Mouse (Mus musculus): ENCODE results near the gene Otud7b.

Gene Otud7b

DNA sequence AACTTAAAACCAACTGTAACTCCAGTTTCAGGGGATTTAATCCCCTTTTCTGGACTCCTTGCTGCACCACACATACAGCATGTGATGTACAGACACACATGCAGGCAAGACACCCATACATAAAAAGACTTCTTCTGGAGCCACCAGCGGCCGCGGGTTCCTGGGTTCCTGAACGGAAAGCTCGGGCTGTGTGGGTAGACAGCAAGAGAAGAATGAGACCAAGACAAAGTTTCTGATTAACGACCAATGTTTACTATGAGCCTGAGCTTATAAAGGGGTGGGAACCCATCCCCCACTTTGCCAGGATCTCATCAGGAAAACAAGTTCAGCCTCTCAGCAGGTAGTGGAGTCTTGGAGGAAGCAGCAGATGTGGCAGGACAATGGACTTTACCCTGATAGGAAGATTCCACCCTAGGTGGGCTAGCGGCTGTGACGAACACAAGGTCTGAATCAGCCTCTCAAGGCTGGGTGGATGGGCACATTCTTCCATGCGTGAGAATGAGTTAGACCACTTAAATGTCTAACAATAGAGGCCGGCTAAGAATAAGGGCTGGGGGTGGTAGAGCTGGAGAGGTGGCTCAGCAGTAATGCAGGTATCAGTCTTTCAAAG, 20.1 kb upstream of the Otud7b start:
- no peak for DNase-seq (ENCODE audit: low spot score)

DNA sequence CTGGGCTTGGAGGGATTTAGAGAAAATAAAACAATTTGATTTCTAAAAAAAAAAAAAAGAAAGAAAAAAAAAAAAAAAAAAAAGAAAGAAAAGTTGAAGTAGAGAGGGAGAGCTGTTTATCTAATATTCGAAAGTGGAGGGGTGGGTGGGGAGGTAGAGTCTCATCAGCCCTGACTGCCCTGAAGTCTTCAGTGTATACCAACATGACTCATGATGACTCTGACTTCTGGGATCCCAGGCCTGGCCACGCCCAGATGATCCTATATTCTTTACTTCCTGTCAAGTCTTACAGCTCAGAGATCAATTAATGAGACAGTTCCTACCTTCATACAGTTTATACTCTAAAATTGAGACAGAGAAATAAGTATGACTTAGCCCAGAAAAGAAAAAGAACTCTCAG, 17.1 kb upstream of the Otud7b start:
- no peak for DNase-seq (ENCODE audit: low spot score)

DNA sequence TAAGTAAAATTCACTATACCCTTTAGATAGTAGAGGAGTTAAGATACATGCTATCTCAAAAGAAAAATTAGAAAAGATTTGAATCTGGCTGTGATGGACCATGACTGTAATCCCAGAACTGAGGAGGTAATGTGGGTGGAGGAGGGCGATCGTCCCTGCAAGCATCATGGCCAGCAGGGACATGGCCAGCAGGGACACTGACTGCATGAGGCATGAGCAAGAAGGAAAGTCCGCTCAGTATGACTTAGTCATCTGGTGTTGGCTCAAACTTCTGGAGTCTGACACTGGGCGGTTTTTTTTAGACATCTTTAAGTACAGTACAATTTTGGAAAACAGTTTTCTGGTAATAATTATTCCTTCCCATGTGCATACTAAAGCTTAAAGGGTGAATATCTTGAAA, 16.5 kb upstream of the Otud7b start:
- DNase-seq (ENCODE audit: low spot score): no peak

DNA sequence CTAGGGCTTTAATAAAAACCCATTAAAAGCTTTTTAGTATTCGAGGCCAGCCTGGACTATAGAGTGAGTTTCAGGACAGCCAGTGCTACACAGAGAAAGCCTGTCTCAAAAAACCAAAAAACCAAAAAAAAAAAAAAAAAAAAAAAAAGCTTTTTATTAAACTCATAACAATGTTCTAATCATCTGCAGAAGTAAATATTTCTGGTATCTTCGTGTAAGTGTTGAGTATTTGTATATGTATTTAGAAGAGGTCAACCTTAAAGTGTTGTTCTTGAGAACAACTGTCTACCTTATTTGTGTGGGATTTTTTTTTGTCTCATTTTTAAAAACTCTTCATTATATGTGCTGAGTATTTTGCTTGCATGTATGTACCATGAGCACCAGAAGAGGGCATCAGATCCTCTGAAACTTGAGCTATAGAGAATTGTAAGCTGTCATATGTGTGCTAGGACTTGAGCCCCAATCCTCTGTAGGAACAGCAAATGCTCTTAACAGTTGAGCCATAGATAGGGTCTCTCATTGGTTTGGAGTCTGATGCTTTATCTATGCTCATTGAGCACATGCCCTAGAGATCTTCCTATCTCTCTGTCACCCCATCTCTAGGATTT, 14.3 kb upstream of the Otud7b start:
- DNase-seq (ENCODE audit: low spot score): no peak

DNA sequence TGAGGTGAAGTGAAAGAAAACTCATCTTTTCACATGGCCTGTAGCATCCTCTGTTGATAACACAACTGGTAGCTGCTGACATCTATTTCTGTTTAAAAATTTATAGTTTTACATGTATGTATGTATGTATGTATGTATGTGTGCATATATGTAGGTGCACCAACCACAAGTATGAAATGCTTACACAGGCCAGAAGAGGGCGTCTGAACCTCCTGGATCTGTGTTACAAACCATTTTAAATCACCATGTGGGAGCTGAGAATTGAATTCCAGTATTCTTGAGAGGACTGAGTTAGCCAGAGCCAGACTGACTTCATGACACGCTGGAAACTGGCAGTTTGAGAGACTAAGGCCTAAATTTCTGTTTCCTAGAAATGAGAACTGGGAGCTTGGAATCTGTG, 13.2 kb upstream of the Otud7b start:
- DNase-seq (ENCODE audit: low spot score): no peak

DNA sequence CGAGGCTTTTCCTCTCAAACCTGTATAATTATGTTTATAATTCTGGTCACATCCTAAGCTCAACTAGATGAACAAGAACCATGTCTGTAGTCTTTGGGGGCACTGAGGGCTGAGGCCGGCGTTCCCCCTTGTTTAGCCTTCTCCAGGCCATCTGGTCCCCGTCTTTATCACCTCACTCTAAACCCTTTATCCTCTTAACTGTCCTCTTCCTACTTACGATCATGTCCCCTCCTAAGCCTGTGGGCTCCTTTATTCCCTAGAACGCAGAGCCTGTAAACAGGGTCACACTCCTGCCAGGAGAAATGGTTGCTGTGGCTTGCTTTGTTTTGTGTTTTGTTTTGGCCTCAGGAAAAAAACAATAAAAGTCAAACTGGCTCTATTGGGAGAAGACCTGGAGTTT, 12.4 kb upstream of the Otud7b start:
- no peak for DNase-seq (ENCODE audit: low spot score)

DNA sequence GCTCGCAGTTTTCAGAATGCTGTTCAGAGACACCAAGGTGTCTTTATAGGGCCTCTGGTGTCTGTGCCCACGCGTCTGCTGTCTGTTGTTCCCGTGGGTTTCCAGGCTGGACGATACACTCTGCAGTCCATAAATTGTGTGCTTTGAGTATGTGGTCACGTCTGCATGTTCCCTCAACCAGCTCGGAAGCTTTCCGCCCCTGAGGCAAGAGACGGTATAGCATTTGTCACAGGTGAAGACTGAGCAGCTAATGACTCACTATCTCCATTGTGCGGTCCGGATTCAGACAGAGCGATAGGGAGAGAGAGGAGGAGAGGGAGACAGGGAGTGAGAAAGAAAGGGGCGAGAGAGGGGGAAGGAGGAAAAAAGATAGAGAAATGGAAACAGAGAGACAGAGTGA, 10.8 kb upstream of the Otud7b start:
- peak; percentile 21 for DNase-seq (ENCODE audit: low spot score)

DNA sequence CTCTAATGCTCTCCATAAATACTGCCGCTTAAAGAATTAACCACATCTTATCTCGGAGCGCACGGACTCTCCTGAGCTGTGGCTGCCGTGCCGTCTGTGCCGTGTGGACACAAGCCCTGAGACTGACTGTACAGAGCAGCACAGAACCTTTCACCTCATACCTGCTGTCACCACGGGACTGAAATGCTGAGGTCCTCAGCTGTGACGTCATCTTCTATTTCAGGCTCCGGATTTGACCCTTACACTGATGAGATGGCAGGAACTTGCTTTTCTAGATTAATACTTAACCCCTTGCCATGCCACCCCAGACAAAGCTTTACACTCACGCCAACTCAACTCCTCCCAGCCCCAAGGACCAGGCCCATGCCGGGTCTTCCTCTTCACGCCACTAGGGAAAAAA, 10.1 kb upstream of the Otud7b start:
- DNase-seq (ENCODE audit: low spot score): peak; percentile 34

DNA sequence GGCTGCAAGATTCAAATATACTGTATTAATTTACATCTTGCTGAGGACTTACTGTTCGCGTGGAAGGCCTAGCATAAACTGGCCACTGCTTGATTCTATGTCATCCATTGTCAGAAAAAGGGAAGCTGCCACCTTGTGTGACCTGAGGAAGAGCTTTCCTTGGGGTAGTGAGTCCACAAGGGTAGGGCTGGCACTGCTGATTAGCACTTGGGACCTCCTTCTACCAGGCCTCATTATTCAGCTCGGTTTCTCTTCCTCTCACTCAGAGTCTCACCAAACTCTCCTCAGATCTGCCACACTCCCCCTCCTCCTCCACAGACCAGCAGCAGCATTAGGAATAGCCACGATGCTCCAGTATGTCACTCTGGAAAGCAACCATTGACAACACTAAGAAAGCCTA, 6.2 kb upstream of the Otud7b start:
- no peak for DNase-seq (ENCODE audit: low spot score)

DNA sequence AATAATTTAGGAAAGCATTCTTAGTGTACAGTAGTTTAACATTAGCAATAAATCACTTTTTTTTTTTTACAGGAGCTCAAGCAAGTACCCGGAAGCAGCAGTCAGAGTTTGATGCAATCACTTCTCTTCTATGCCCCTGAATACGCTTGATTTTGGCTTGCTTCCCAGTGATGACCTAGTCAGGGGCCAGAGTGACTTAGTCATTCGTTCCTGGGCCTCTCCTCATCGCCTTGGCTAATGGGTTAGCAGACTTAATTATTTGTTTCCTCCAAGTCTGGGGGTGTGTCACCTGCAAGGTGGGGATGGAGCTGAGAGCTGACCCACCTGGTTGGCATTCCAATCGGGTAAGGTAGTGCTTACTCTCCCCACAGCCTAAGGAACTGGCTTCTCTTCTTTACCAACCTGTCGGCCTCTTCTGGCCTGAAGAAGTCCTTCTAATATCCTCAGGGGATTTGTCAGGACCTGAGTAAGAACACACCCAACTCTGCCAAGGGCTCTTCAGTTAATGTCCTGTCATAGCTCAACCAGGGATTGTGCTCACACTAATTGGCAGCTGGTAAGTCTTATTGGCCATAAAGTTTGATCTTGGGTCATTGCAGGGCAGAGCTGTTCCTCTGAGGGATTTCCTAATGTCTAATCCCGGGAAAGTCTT, 5.6 kb upstream of the Otud7b start:
- DNase-seq (ENCODE audit: low spot score): peak; percentile 86

DNA sequence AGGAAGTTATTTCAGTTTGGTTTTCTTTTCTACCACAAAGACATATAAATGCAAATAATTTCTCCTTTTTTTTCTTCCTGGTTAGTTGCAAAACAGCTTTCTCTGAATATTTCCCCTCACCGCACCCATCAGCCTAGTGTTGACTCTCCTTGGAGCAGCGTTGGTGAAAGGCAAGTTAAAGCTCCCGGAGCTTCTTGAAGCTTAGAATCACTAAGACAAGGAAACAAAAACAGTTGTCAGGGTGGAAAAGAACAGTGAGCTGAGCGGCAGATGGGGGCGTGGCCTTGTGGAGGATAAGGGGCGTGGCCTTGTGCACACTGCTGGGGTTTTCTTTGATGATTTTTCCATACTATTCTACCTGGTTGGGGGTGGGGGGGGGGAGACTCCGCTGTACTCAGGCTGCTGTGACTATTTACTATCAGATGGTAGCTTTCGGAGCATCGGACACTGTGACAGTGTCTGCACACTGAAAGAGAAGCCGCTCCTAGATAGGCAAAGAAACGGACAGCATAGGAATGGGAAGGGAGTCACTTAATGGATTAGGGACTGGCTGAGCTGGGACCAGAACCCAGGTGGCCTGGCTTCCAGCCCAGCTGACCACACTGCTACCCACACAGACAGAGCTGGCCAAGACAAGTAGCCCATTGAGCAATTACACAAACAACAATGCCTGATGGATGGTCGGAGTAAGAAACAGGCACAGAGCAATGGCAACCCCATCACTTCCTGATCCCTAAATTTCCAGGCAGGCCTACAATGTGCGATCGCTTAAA, 2.0 kb upstream of the Otud7b start:
- peak; percentile 58 for DNase-seq (ENCODE audit: low spot score)

DNA sequence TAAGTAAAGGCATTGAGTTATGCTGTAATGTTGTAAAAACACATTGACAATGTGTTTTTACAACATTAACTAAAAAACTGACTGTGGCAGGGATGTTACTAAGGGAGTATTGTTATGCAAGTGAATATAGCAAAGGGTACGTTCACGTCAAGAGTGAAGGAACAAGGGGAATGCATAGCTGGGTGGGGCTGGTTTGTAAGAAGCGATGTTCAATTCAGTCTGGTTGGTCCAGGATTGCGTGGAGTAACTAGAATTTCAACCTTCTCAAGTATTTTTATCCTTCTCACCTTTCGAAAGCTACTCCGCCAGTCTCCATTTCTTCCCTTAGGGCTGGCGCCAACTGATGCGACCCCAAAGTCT, 446 bp upstream of the Otud7b start:
- DNase-seq (ENCODE audit: low spot score): no peak

DNA sequence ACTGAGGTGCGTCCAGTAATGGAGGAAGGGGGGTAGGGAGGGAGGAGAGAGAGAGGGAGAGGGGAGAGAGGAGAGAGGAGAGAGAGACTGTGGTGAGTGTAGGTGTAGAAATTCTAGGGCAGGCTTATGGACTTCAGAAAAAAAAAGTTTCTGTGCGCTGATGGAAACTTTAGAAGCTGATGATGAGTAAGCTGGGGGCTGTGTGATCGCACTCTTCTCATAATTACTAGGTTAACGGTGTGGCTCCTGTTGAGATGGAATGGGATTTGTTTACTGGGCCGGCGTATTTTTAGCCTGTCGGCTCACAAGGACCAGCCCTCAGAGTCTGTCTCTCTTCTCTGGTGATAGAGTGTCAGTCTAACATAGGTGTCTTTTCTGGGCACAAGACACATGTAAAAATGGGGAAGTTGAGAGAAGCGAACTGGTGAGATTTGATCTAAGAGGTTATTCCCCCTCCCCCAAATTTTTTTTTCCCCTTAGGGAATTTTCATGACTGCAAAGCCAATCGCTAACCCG, 963 bp downstream of the Otud7b start:
- no peak for DNase-seq (ENCODE audit: low spot score)

DNA sequence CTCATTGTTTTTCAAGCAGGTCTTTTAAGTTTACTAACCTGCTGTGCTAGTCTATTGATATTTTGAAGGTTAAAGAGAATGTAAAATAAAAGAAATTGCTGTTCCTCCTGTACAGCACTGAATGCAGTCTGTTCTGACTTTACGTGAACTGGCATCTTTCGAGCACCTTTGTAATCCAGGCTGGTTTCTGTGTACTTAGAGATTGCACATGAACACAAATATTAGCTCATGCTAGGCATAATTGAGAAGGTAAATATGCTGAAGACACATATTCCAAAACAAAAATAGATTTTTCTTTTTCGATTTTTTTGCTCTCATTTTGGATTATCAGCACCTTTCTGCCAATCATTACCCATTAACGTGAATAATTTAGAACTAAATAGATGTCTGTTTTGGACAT, 1.8 kb downstream of the Otud7b start:
- no peak for DNase-seq (ENCODE audit: low spot score)

DNA sequence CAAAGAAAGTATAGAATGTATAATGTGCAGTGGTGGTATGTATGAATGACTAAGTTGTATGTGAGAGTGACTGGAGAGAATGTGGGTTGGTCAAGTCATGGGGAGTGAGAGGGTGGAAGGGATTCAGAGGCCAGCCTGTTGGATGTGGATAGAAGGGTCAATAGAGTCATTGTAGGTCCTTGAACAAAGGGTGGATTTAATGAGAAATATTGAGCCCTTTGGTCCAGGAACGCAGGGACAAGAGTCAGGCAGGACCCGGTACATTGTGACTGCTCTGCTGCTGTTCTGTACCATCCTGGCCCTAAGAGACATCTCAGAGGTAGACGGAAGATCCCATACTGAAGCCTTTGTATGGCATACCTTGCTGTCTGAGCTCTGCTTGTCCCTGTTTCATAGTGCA, 4.0 kb downstream of the Otud7b start:
- no peak for DNase-seq (ENCODE audit: low spot score)

DNA sequence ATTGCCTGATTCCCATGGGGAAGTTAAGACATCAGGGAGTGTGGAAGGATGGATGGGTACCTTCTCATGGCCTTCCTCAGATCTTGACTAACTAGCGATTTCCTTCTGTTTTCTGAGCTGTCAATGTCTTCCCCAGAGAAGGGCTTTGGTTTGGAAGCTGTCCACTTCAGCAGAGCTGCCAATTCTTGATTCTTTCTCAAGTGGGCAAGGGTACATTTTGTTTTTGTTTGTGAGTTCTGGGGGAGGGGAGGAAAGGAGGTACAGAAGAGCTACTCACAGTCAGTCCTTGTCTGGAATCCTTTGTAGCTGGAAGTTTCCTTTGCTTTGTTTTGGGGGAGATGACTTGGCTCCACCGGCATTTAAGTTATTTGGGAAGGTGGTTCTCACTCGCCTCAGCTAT, 8.9 kb downstream of the Otud7b start:
- no peak for DNase-seq (ENCODE audit: low spot score)

DNA sequence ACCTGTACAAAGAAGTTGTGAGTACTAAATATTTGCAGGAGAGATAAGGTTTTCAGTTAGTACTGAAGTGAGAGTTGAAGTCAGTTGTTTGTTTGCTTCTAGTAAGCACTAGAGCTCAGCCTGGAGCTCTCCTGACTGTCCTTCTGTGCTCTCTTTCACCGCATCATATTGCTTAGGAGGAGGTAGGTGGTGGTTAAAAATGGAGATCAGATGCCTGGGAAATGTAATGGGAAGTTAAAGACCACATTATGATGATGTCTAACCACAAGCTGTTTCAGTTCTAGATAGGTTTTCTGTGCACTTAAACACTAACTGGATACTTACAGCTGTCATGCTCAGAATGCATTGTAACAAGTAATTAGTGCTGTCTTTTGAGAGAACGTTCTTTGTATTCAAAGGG, 13.8 kb downstream of the Otud7b start:
- DNase-seq (ENCODE audit: low spot score): no peak

DNA sequence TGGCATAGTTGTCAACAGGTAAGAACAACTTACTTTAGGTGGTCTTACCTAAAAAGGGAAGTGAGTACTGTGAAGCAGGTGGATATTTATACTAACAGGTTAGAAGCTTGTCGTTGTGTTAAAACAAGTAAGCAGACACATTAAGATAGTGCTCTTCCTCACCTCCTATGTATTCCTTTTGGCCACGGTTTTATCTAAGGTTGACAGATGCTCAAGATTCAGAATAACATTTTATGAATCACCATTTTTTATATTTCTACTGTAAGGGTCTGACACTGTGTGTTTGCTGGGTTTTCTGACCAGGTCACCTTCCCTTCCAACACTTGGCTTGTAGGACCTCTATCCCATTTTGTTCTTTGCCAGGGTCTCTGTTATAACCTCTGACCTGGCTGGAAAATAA, 14.4 kb downstream of the Otud7b start:
- DNase-seq (ENCODE audit: low spot score): no peak

DNA sequence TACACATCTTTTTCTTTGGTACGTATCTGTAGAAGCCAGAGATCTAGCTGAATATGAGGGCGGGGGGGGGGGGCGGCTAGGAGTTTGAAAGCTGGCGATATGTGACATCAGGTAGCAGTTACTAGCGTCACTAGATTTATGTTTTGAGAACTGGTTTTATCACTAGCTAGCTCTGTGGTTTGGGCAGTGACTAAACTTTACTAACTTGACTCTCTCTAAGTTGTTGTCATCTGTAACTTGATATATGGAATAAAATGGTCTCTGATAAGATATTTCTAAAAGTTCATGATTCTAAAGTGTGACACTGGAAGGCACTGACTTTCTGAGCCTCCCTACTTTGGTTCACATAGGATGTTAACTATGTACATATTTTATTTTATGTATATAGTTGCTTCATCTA, 19.9 kb downstream of the Otud7b start:
- DNase-seq (ENCODE audit: low spot score): no peak

DNA sequence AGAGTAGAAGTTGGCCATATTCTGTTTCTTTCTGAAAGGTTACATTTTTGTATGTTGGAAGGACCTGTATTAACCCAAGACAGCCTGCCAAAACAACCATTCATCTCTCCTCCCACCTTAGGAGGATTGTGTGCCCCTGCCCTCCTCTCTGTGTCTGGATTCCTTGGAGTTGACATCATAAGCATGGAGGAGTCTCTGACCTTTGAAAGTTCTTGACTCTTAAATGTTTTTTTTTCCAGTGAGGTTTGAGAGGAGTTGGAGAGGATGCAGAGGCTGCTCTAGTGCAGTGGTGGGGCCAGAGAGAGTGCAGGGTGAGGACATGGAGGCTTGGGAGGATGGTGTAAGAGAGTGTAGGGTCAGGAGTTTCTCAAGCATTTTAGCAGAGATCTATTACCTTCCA, 23.8 kb downstream of the Otud7b start:
- no peak for DNase-seq (ENCODE audit: low spot score)

DNA sequence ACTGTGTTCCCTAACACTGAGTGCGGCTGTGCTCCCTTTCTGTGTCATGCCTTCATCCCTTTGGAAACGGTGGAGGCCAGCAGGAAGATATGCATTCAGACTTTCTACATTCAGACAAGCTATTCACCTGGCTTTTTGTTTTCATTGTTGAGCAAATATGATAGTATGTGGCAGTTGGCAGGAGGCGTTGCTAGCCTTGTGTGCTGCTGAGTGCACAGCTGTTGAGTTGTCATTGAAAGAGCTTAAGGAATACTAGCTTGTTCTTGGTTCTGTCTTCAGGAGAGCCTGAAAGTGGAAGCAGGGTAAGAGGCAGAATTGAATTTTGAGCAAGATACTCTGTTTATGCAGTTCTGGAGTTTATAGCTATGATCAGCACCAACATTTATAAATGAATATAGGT, 28.2 kb downstream of the Otud7b start:
- no peak for DNase-seq (ENCODE audit: low spot score)

DNA sequence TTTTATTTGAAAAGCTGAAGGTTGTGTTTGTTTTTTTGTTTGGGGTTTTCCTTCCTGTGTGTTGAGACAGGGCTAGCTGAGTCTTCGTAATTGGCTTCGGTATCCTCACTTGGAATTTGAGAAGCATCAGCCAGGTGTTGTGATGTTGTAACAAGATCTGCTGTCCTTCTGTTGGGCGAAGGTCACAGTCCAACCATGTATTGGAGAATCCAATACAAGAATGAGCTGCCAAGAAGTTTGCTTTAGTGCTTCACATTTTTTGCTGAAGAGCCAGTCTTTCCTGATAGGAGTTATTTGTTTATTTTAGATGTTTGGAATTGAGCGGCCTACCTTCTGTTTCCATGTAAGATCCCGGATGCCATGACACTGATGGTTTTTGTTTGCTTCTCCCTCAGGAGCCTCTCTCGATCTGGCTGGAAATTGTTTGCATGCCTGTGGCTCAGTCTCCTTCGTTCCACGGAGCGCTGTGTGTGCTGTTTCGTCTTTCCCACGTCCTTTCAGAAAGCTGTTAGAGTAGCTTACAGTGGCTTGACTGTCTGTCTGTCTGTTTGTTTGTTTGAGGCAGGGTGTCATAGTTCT, 29.1 kb downstream of the Otud7b start:
- DNase-seq (ENCODE audit: low spot score): no peak

DNA sequence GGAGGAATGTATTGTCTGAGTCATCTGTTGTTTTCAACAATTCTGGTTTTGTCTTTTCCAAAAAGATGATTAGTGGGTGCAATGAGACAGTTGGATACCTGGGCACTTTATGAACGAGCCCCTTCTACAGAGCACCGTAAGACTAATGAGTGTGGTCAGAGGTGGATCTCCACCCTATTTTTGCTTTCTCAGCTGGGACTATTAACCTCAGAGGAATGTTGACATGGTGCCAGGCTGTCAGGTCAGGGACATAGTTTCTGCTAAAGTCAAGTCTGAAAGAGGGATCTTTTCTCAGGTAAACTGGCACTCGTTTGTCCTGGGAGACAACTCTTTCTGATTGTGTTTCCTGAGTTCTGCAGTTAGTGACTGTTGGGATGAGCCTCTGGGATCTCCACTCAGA, 30.7 kb downstream of the Otud7b start:
- DNase-seq (ENCODE audit: low spot score): peak; percentile 39

Measured in urinary bladder, postnatal 14 days (tissue).